Mouse (Mus musculus): ENCODE results near the gene Dph3. TPM values are rescaled to one million over a fixed set of nuclear protein-coding genes. Genes with fewer than 3 reads are reported as not detected.

The Dph3 gene
- 75.7 and 84.1 TPM in 2 replicates for total RNA-seq (2012; rRNA removed)
- total RNA-seq (2014; rRNA removed) = 125 and 137 TPM in 2 replicates
- polyA plus RNA-seq (2012; ENCODE audit: insufficient read length, low read depth) = 92.9 and 94.2 TPM in 2 replicates

- in situ Hi-C loops (cut with MboI; ENCODE audit: low pct_ligation_motif_present, low pct_unique_long_range_greater_than_20kb, low sequenced_read_pairs) (loop anchor here (5.0 to 10.0 kb wide), 2 partner anchors 293 to 431 kb away; no protein-coding TSS in a partner anchor), dilution Hi-C loops (cut with MboI; ENCODE audit: extremely low pct_ligation_motif_present, extremely low pct_unique_long_range_greater_than_20kb, low sequenced_read_pairs) (no loop called here)
- Histone ChIP-seq H3K36me3 (replicated peaks in 1 of 2; ENCODE audit: control insufficient read depth in 1 of 2, insufficient read depth in 1 of 2, low read length in 1 of 2) (peaks cover 13 to 45% of the 10 kb centered on the region in 2 experiments), H3K4me2 (ENCODE audit: insufficient read depth, low read depth, poor library complexity, severe bottlenecking) (peak within 1 kb of the TSS; percentile 99), H3K27ac (ENCODE audit: insufficient read depth, low read depth) (peak within 1 kb of the TSS; percentile 61), H3K9me3 (replicated peaks; ENCODE audit: low read length) (peaks cover 2% of the 10 kb centered on the region), H3K79me2 (replicated peaks; ENCODE audit: control insufficient read depth, extremely low read depth, insufficient read depth, poor library complexity, severe bottlenecking) (peaks cover 26% of the 10 kb centered on the region), H3K27me3 (replicated peaks) (no peaks in the 10 kb centered on the region), H3K9ac (ENCODE audit: insufficient read depth, low read depth) (peak within 1 kb of the TSS; percentile 73), H3K4me3 (replicated peaks in 1 of 3; ENCODE audit: low read depth in 2 of 3, low read length in 2 of 3, poor library complexity in 1 of 3) (peak within 1 kb of the TSS; percentile 68 to 94 (median 73)), H3K4me1 (ENCODE audit: control insufficient read depth in 1 of 2, insufficient read depth in 2 of 2) (peaks cover 0 to 31% of the 10 kb centered on the region in 2 experiments; a peak in 2 of 4 replicates)
- peak; percentile 99 for DNase-seq (ENCODE audit: extremely low read depth)
- TF ChIP-seq NELFE (IDR thresholded peaks at IDR 0.05; ENCODE audit: low read depth, low read length) (peak; percentile 88), MAX (IDR thresholded peaks at IDR 0.05; ENCODE audit: low read length) (peak; percentile 26; the same call in 1 of the 2 replicates), BHLHE40 (IDR thresholded peaks at IDR 0.05; ENCODE audit: low read depth, low read length) (no peak), ZNF384 (IDR thresholded peaks at IDR 0.05; ENCODE audit: low read depth, low read length) (no peak), CHD1 (IDR thresholded peaks at IDR 0.05; ENCODE audit: low read depth, low read length) (no peak), ELF1 (IDR thresholded peaks at IDR 0.05; ENCODE audit: low read depth, low read length) (peak; percentile 98), ZMIZ1 (IDR thresholded peaks at IDR 0.05; ENCODE audit: low read depth, low read length) (peak; percentile 59; the same call in 1 of the 2 replicates), MAZ (IDR thresholded peaks at IDR 0.05; ENCODE audit: low read depth, low read length) (no peak), EP300 (IDR thresholded peaks at IDR 0.05; ENCODE audit: low read length) (no peak), SMC3 (IDR thresholded peaks at IDR 0.05; ENCODE audit: low read depth, low read length) (no peak), MYC (IDR thresholded peaks at IDR 0.05; ENCODE audit: low read depth, low read length) (0 out of 2 replicates have a peak, but pooled peaks have one; percentile 39), CTCF (conservative IDR thresholded peaks at IDR 0.05 in 1 of 2, IDR thresholded peaks at IDR 0.05 in 1 of 2; ENCODE audit: low read depth in 2 of 2, low read length in 2 of 2) (0 out of 4 replicates have a peak, but pooled peaks of 1 of the 2 experiments have one; percentile 5), ZKSCAN1 (IDR thresholded peaks at IDR 0.05; ENCODE audit: borderline replicate concordance, low read depth, low read length) (no peak), TBP (conservative IDR thresholded peaks at IDR 0.05; ENCODE audit: low read depth, low read length) (peak; percentile 90), CHD2 (IDR thresholded peaks at IDR 0.05; ENCODE audit: low read length) (no peak), GABPA (IDR thresholded peaks at IDR 0.05; ENCODE audit: insufficient replicate concordance, low read depth, low read length) (peak; percentile 18; the same call in 1 of the 2 replicates), MXI1 (IDR thresholded peaks at IDR 0.05; ENCODE audit: low read depth, low read length) (peak; percentile 87), JUN (IDR thresholded peaks at IDR 0.05; ENCODE audit: insufficient read depth, low read depth, low read length) (peak; percentile 63; the same call in 1 of the 2 replicates), MEF2A (IDR thresholded peaks at IDR 0.05; ENCODE audit: borderline replicate concordance, low read depth, low read length) (peak; percentile 73; the same call in 1 of the 2 replicates), TCF12 (IDR thresholded peaks at IDR 0.05; ENCODE audit: low read depth, low read length) (peak; percentile 11), HCFC1 (IDR thresholded peaks at IDR 0.05; ENCODE audit: low read depth, low read length) (peak; percentile 87), SIN3A (IDR thresholded peaks at IDR 0.05; ENCODE audit: low read length) (peak; percentile 87), E2F4 (IDR thresholded peaks at IDR 0.05; ENCODE audit: insufficient replicate concordance, low read depth, low read length) (no peak), ETS1 (conservative IDR thresholded peaks at IDR 0.05; ENCODE audit: low read depth, low read length) (peak; percentile 70; the same call in 1 of the 2 replicates), POLR2AphosphoS2 (IDR thresholded peaks at IDR 0.05; ENCODE audit: low read depth, low read length) (peak; percentile 77), MAFK (IDR thresholded peaks at IDR 0.05; ENCODE audit: insufficient replicate concordance, low read length) (no peak), USF2 (conservative IDR thresholded peaks at IDR 0.05; ENCODE audit: low read depth, low read length) (no peak), NRF1 (IDR thresholded peaks at IDR 0.05; ENCODE audit: low read depth, low read length) (peak; percentile 86), RAD21 (IDR thresholded peaks at IDR 0.05; ENCODE audit: low read depth, low read length) (no peak), IRF4 (IDR thresholded peaks at IDR 0.05; ENCODE audit: low read depth, low read length) (peak; percentile 84), USF1 (IDR thresholded peaks at IDR 0.05; ENCODE audit: low read depth, low read length) (no peak), POLR2A (IDR thresholded peaks at IDR 0.05; ENCODE audit: low read depth, low read length) (peak; percentile 87), UBTF (IDR thresholded peaks at IDR 0.05; ENCODE audit: low read depth, low read length) (no peak), RCOR1 (conservative IDR thresholded peaks at IDR 0.05; ENCODE audit: low read depth, low read length) (no peak), KAT2A (IDR thresholded peaks at IDR 0.05; ENCODE audit: insufficient replicate concordance, low read length) (peak; percentile 74; the same call in 1 of the 2 replicates)
Observed at GRCm38 (mm10) chr14:32085486-32086201, at the start of gene Dph3. Gene Dph3, minus strand, starts transcription at chr14:32085729.
